Mouse (Mus musculus): ENCODE measurements around the gene Vmn1r113. TPM values are rescaled to one million over a fixed set of nuclear protein-coding genes. Genes with fewer than 3 reads are reported as not detected.

Gene Vmn1r113
- total RNA-seq (2023) = not detected

GRCm38 (mm10) chr7:20786985-20787384 lies at the start of gene Vmn1r113:
Vmn1r113 (plus strand) TSS chr7:20787285.

GRCm38 (mm10) chr7:20770885-20771284 lies 16.2 kb upstream of the Vmn1r113 start, which contains the start of gene Vmn1r112:
Vmn1r112 (plus strand) TSS chr7:20771185.

GRCm38 (mm10) chr7:20812086-20812485 lies 25.0 kb downstream of the Vmn1r113 start, which contains the start of gene Vmn1r114:
Vmn1r114 (minus strand) TSS chr7:20812186.

Other genes with a start within 250 kb of the Vmn1r113 start
- gene Gm5726, start 241.5 kb upstream of the Vmn1r113 start, total RNA-seq (2023) = not detected
- gene Gm4141, start 211.0 kb upstream of the Vmn1r113 start, total RNA-seq (2023) = not detected
- not detected for gene Gm4513, start 188.3 kb upstream of the Vmn1r113 start, total RNA-seq (2023)
- gene Vmn1r107, start 118.4 kb upstream of the Vmn1r113 start, total RNA-seq (2023) = not detected
- gene Vmn1r111, start 84.1 kb upstream of the Vmn1r113 start, total RNA-seq (2023) = not detected
- gene Gm10668, start 56.7 kb upstream of the Vmn1r113 start, total RNA-seq (2023) = not detected
- gene Vmn1r112, start 16.1 kb upstream of the Vmn1r113 start, total RNA-seq (2023) = not detected
- gene Vmn1r114, start 24.9 kb downstream of the Vmn1r113 start, total RNA-seq (2023) = not detected
- gene Vmn1r115, start 57.7 kb downstream of the Vmn1r113 start, total RNA-seq (2023) = not detected
- gene Vmn1r116, start 85.0 kb downstream of the Vmn1r113 start, total RNA-seq (2023) = not detected
- not detected for gene Vmn1r117, start 96.8 kb downstream of the Vmn1r113 start, total RNA-seq (2023)
- gene Vmn1r118, start 125.1 kb downstream of the Vmn1r113 start, total RNA-seq (2023) = not detected
- gene Vmn1r119, start 225.2 kb downstream of the Vmn1r113 start, total RNA-seq (2023) = not detected